Comparison of ENCODE assay signal across 8 mouse cellular contexts in the genomic region with DNA sequence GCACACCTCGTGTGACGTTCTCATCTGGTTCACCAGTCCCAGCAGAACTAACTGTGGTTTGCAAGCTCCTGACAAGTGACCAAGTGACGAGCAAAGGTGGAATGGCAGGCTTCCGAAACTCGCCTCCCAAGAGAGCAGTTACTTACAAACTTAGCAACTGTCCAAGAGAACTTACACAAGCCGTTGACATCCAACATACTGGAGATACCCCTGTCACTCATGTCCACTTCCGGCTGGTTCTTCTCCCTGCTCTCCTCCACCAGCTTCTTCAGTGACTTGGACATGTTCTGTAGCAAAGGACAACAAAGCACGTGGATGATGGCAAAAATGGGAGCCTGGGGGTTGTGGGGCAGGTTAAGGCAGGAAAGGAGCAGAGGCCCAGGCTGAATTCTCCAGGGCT. TPM values are rescaled to one million over a fixed set of nuclear protein-coding genes. Genes with fewer than 3 reads are reported as not detected.
A peak's percentile ranks its signal among the peaks of the same experiment; 100 is the strongest.
DNase-seq lines count a peak whose midpoint lies in the region; ATAC-seq and TF ChIP-seq lines count a peak whose summit lies in the region.

No protein-coding gene starts in this region.

- H3K36me3 ChIP-seq in heart, embryonic 12.5 days = peaks cover 15% of the 10 kb centered on the region
- H3K36me3 ChIP-seq in forebrain, embryonic 11.5 days (ENCODE audit: control insufficient read depth, insufficient read depth, low read length) = no peaks in the 10 kb centered on the region
- 0 out of 2 replicates have a peak, but pooled peaks cover 9% of the 10 kb centered on the region for H3K36me3 ChIP-seq in liver, embryonic 13.5 days
- H3K36me3 ChIP-seq in small intestine, adult 2 months (ENCODE audit: control insufficient read depth, insufficient read depth, low read length) = 0 out of 2 replicates have a peak, but pooled peaks cover under 1% of the 10 kb centered on the region

- peak overlapping the region; percentile 88 for H3K4me2 ChIP-seq in heart, embryonic 12.5 days
- peak overlapping the region; percentile 77 for H3K4me2 ChIP-seq in forebrain, embryonic 11.5 days (ENCODE audit: low read depth, low read length, severe bottlenecking)
- H3K4me2 ChIP-seq in liver, embryonic 13.5 days = peak overlapping the region; percentile 75

- H3K4me1 ChIP-seq in heart, embryonic 12.5 days (replicated peaks) = peaks cover 32% of the 10 kb centered on the region
- H3K4me1 ChIP-seq in forebrain, embryonic 11.5 days (replicated peaks; ENCODE audit: control insufficient read depth, insufficient read depth, low read length) = peaks cover 5% of the 10 kb centered on the region
- peaks cover 47% of the 10 kb centered on the region for H3K4me1 ChIP-seq in liver, embryonic 13.5 days (replicated peaks)
- no peaks in the 10 kb centered on the region for H3K4me1 ChIP-seq in small intestine, adult 2 months (ENCODE audit: control insufficient read depth, insufficient read depth, insufficient read length, low read length)

- peak overlapping the region; percentile 75 for H3K27ac ChIP-seq in heart, embryonic 12.5 days (ENCODE audit: poor library complexity, severe bottlenecking)
- H3K27ac ChIP-seq in forebrain, embryonic 11.5 days (ENCODE audit: low read depth, low read length) = no peak overlapping the region
- H3K27ac ChIP-seq in liver, embryonic 13.5 days = peak overlapping the region; percentile 77
- H3K27ac ChIP-seq in small intestine, adult 2 months (ENCODE audit: insufficient read depth, low read depth, low read length) = peak overlapping the region; percentile 36

- no peak; the same call in 1 of the 2 replicates for ATAC-seq in heart, embryonic 12.5 days (ENCODE audit: insufficient number of reproducible peaks, low FRiP score)
- ATAC-seq in forebrain, embryonic 11.5 days (replicated peaks; ENCODE audit: low FRiP score) = no peak; the same call in 1 of the 2 replicates
- ATAC-seq in liver, embryonic 13.5 days (ENCODE audit: low read depth) = no peak; the same call in 1 of the 2 replicates

- peak overlapping the region; percentile 67 for H3K4me3 ChIP-seq in heart, embryonic 12.5 days
- H3K4me3 ChIP-seq in forebrain, embryonic 11.5 days (ENCODE audit: low read depth, low read length) = peak overlapping the region; percentile 57
- peak overlapping the region; percentile 65 for H3K4me3 ChIP-seq in liver, embryonic 13.5 days (replicated peaks)
- H3K4me3 ChIP-seq in small intestine, adult 2 months (ENCODE audit: low read depth, low read length) = peak overlapping the region; percentile 89

- H3K27me3 ChIP-seq in heart, embryonic 12.5 days (replicated peaks) = no peaks in the 10 kb centered on the region
- no peaks in the 10 kb centered on the region for H3K27me3 ChIP-seq in forebrain, embryonic 11.5 days (ENCODE audit: control insufficient read depth, insufficient read depth, low read length)
- no peaks in the 10 kb centered on the region for H3K27me3 ChIP-seq in liver, embryonic 13.5 days
- no peaks in the 10 kb centered on the region for H3K27me3 ChIP-seq in small intestine, adult 2 months (ENCODE audit: control insufficient read depth, insufficient read depth, low read length)

- no peak for DNase-seq in heart, postnatal 36 days
- DNase-seq in ES-CJ7 (ENCODE audit: low read depth, low spot score) = peak; percentile 22
- no peak for DNase-seq in forebrain, embryonic 11.5 days (ENCODE audit: low spot score)
- no peak for DNase-seq in liver, embryonic 13.5 days
- no peak for DNase-seq in left cerebral cortex, postnatal 10 days (ENCODE audit: extremely low spot score in 1 of 2, low spot score in 2 of 2)
- DNase-seq in frontal cortex, postnatal 10 days (ENCODE audit: low spot score in 2 of 2) = no peak

- peak overlapping the region; percentile 80 for H3K9ac ChIP-seq in heart, embryonic 12.5 days
- peak overlapping the region; percentile 58 for H3K9ac ChIP-seq in forebrain, embryonic 11.5 days (ENCODE audit: low read length)
- H3K9ac ChIP-seq in liver, embryonic 13.5 days = peak overlapping the region; percentile 74

- no peaks in the 10 kb centered on the region for H3K9me3 ChIP-seq in heart, embryonic 12.5 days (replicated peaks)
- no peaks in the 10 kb centered on the region for H3K9me3 ChIP-seq in forebrain, embryonic 11.5 days (ENCODE audit: control insufficient read depth, low read length)
- no peaks in the 10 kb centered on the region for H3K9me3 ChIP-seq in liver, embryonic 13.5 days (replicated peaks)

- no peak for TF ChIP-seq CTCF in small intestine, adult 2 months (IDR thresholded peaks at IDR 0.05; ENCODE audit: extremely low read depth, insufficient read length, insufficient replicate concordance, low read depth, low read length)

- intact Hi-C loops in heart, postnatal 36 days (cut with DNase I) = loop anchor here (10.0 kb wide), 2 partner anchors 524 to 784 kb away; a partner anchor contains a TSS
- intact Hi-C loops in left cerebral cortex, postnatal 10 days (cut with DNase I) = loop anchor here (10.0 kb wide), 2 partner anchors 794 to 1434 kb away; no protein-coding TSS in a partner anchor

- WGBS in heart, embryonic 12.5 days = 20% methylated on average over 8 of the region's 8 CpGs
- 61% methylated on average over 8 of the region's 8 CpGs for WGBS in forebrain, embryonic 11.5 days
- 15% methylated on average over 8 of the region's 8 CpGs for WGBS in liver, embryonic 13.5 days (ENCODE audit: insufficient replicate concordance)
- WGBS in small intestine, adult 2 months = 26% methylated on average over 8 of the region's 8 CpGs

- no peak for TF ChIP-seq POLR2A in small intestine, adult 2 months (IDR thresholded peaks at IDR 0.05; ENCODE audit: low read depth, low read length)

RNA-seq across cellular contexts. Expression of a gene that starts 0.5 kb away (rescaled TPM):
- polyA plus RNA-seq in heart, embryonic 12.5 days (2016; fragmentation: Nextera tagmentation; extraction: Ambion mirVana) = 147 and 158 TPM in 2 replicates
- total RNA-seq in heart, postnatal 36 days (2021) = 10 to 100 TPM; 52.3 to 56.0 TPM
- polyA plus RNA-seq in forebrain, embryonic 11.5 days (2014; fragmentation: Nextera tagmentation; extraction: Ambion mirVana) = 63.1 and 64.4 TPM in 2 replicates
- polyA plus RNA-seq in liver, embryonic 13.5 days (2015; fragmentation: Nextera tagmentation; extraction: Ambion mirVana) = 78.9 and 96.9 TPM in 2 replicates
- 21.0 and 21.3 TPM in 2 replicates for polyA plus RNA-seq in small intestine, adult 2 months (2012; rRNA removed)
- total RNA-seq in left cerebral cortex, postnatal 10 days (2021) = 10 to 100 TPM; 43.8 to 44.2 TPM
